Mouse (Mus musculus) liver, embryonic 14.5 days (tissue): ENCODE measurements around the gene Rap1gap2.

Experiments
- CTCF ChIP-seq: IDR thresholded peaks from 2 replicates; pipeline ENCODE4 v1.5.1; 2016; ENCODE audit warnings: antibody characterized with exemption, low read depth, control low read depth
- EP300 ChIP-seq: IDR thresholded peaks from 2 replicates; pipeline ENCODE4 v1.6.1; 2016; ENCODE audit warnings: antibody characterized with exemption, low read depth

DNA sequence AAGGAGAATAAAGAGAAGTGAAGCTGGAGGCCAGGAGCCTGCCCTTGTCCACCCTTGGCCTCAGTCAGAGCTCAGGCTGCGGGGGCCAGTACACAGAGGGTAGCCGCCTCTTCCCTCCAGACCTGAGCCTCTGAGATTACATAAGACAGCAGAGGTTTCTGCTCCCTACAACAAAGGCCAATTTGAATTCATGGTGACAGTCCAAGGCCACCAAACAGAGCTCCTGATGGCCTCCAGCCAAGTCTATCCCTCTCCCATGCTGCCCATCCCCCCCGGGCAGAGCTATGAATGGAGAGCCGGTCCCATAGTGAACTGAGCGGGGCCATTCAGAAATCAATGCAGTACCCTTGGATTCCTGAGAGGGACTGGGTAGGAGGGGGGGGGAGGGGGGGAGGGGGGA, 217.2 kb downstream of the Rap1gap2 start:
- TF ChIP-seq CTCF (no peak), EP300 (no peak)
